Mouse (Mus musculus) spleen, adult 2 months (tissue): ENCODE data around the gene Nipa2. TPM values are rescaled to one million over a fixed set of nuclear protein-coding genes. Genes with fewer than 3 reads are reported as not detected.

Experiments
- DNase-seq, 2 experiments: peaks; one replicate each; pipeline versions ENCODE4 v3.0.0 to v3.0.0-alpha.2; 2012 to 2021; ENCODE audit warnings: low spot score in 2 of 2, low read depth in 1 of 2
- H3K27ac ChIP-seq: fragments of 200-500 bp; 2 replicates; pipeline ENCODE4 v1.5.1; 2012; ENCODE audit warnings: low read length, inconsistent platforms; ENCODE audit not compliant: insufficient read depth
- H3K27me3 ChIP-seq: fragments of 200-500 bp; 2 replicates; pipeline ENCODE4 v1.6.1; 2012; ENCODE audit warnings: mild to moderate bottlenecking, moderate library complexity, low read length, inconsistent platforms; ENCODE audit not compliant: control insufficient read depth, insufficient read depth
- H3K36me3 ChIP-seq: fragments of 200-500 bp; 2 replicates; pipeline ENCODE4 v1.6.1; 2012; ENCODE audit warnings: mild to moderate bottlenecking, low read length, inconsistent platforms; ENCODE audit not compliant: control insufficient read depth, insufficient read depth
- H3K4me1 ChIP-seq: fragments of 200-500 bp; 2 replicates; pipeline ENCODE4 v1.6.1; 2011; ENCODE audit warnings: inconsistent platforms; ENCODE audit not compliant: control insufficient read depth, insufficient read depth, insufficient read length
- H3K4me3 ChIP-seq: fragments of 200-500 bp; 2 replicates; pipeline ENCODE4 v1.5.1; 2011; ENCODE audit warnings: mild to moderate bottlenecking, inconsistent platforms; ENCODE audit not compliant: insufficient read depth, insufficient read length; ENCODE audit errors: extremely low read depth
- CTCF ChIP-seq: fragments of 200-500 bp; IDR thresholded peaks from 2 replicates; pipeline ENCODE4 v1.5.1; 2011; ENCODE audit warnings: mild to moderate bottlenecking, inconsistent platforms; ENCODE audit not compliant: insufficient read depth, insufficient read length, insufficient replicate concordance; ENCODE audit errors: extremely low read depth
- POLR2A ChIP-seq: fragments of 200-500 bp; IDR thresholded peaks from 2 replicates; pipeline ENCODE4 v1.6.1; 2011; ENCODE audit warnings: low read depth, low read length, inconsistent platforms
- WGBS: fragments of 180-500 bp; shearing (Covaris S2); methylation state at CpG from one replicate; pipeline ENCODE4 v1.1.7; 2018; 5-methylcytosine and 5-hydroxymethylcytosine counted together
- polyA plus RNA-seq: library from polyadenylated mRNA; depleted of rRNA; stranded (reverse); fragments of >200 nt; gene quantifications from 2 replicates; pipeline ENCODE4 v1.2.3, GENCODE M21; 2012; rRNA removed

Gene Nipa2
- polyA plus RNA-seq, 1 experiment: 7.1 TPM

DNA sequence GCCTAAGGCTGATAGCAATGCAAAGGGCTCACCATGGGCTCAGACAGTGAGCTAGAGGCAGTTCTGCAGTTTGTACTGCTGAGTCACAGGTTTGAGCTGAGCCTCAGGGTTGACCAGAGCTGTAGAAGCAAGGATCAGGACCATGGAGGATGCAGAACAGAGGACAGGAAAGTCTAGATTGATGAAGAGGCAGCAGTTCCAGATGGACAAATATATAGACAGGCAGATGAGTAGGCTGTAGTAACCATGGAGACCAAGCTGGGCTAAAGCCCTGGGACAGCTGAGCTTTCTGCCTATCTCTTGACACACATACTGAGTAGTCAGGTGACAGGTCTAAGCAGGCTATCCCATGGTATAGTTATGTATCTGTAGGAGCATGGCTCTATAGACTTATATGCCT, 71.5 kb downstream of the Nipa2 start:
- Histone ChIP-seq H3K36me3 (peaks cover 2% of the 10 kb centered on the region), H3K27me3 (no peaks in the 10 kb centered on the region)

GRCm38 (mm10) chr7:55889996-55890395, 72.3 kb downstream of the Nipa2 start:
- Histone ChIP-seq H3K27me3 (no peaks in the 10 kb centered on the region), H3K4me1 (no peaks in the 10 kb centered on the region), H3K27ac (no peak overlapping the region), H3K36me3 (peaks cover 1% of the 10 kb centered on the region), H3K4me3 (no peak overlapping the region)
- no peak for TF ChIP-seq CTCF
- TF ChIP-seq POLR2A: no peak
- peak in 1 of 2 experiments; percentile 30 for DNase-seq
- 72% methylated on average over 4 of the region's 4 CpGs for WGBS

More for the DNA sequence above, 71.5 kb downstream of the Nipa2 start:
- Histone ChIP-seq H3K4me3 (no peak overlapping the region), H3K4me1 (no peaks in the 10 kb centered on the region), H3K27ac (no peak overlapping the region)
- TF ChIP-seq POLR2A (no peak), CTCF (no peak)
- no peak for DNase-seq

GRCm38 (mm10) chr7:55888603-55889002, 73.7 kb downstream of the Nipa2 start:
- H3K36me3 ChIP-seq: no peaks in the 10 kb centered on the region; the same call in 1 of the 2 replicates
- no peak for TF ChIP-seq POLR2A
- TF ChIP-seq CTCF: no peak
- H3K4me1 ChIP-seq: no peaks in the 10 kb centered on the region
- H3K27me3 ChIP-seq: no peaks in the 10 kb centered on the region
- WGBS: 80% methylated on average over 4 of the region's 4 CpGs
- no peak overlapping the region for H3K27ac ChIP-seq
- DNase-seq: no peak
- no peak overlapping the region for H3K4me3 ChIP-seq

Other genes with a start within 250 kb of the Nipa2 start
- 47.3 and 49.7 TPM in 2 replicates for gene Siglech, start 194.3 kb downstream of the Nipa2 start, polyA plus RNA-seq
- 2.3 and 2.9 TPM in 2 replicates for gene Tubgcp5, start 168.3 kb downstream of the Nipa2 start, polyA plus RNA-seq
- gene Cyfip1, start 120.7 kb downstream of the Nipa2 start, polyA plus RNA-seq: 17.4 and 19.4 TPM in 2 replicates
- 2.1 and 2.3 TPM in 2 replicates for gene Nipa1, start 57.5 kb upstream of the Nipa2 start, polyA plus RNA-seq
- gene Herc2, start 87.7 kb upstream of the Nipa2 start, polyA plus RNA-seq: 18.7 and 19.4 TPM in 2 replicates